Mouse (Mus musculus): Measurements from ENCODE around the gene Hmgxb4. TPM values are rescaled to one million over a fixed set of nuclear protein-coding genes. Genes with fewer than 3 reads are reported as not detected.
"Not testable (repeated sequence)": the region's sequence is repeated elsewhere in the genome, so short reads cannot be mapped to it uniquely, and the experiment has no call there.

The Hmgxb4 gene
- polyA plus RNA-seq (2012; rRNA removed) = 33.6 and 37.0 TPM in 2 replicates

GRCm38 (mm10) chr8:74993081-74993474 lies at the start of gene Hmgxb4:
Gene Hmgxb4 (plus strand): TSS chr8:74993356.
- DNase-seq (ENCODE audit: extremely low spot score in 1 of 2, low spot score in 1 of 2) = no peak

- DNase-seq (ENCODE audit: extremely low spot score in 1 of 2, low spot score in 1 of 2) = no peak
Measured at GRCm38 (mm10) chr8:74949445-74949844, 43.7 kb upstream of the Hmgxb4 start.

- no peak for DNase-seq (ENCODE audit: extremely low spot score in 1 of 2, low spot score in 1 of 2)
Measured at GRCm38 (mm10) chr8:74963983-74964382, 29.2 kb upstream of the Hmgxb4 start.

- not testable (repeated sequence) for DNase-seq (ENCODE audit: extremely low spot score in 1 of 2, low spot score in 1 of 2)
Measured at GRCm38 (mm10) chr8:74970286-74970685, 22.9 kb upstream of the Hmgxb4 start.

- DNase-seq (ENCODE audit: extremely low spot score in 1 of 2, low spot score in 1 of 2) = no peak
Measured at GRCm38 (mm10) chr8:74971636-74972035, 21.5 kb upstream of the Hmgxb4 start.

- no peak for DNase-seq (ENCODE audit: extremely low spot score in 1 of 2, low spot score in 1 of 2)
Measured at GRCm38 (mm10) chr8:74972322-74972883, 20.8 kb upstream of the Hmgxb4 start.

- no peak for DNase-seq (ENCODE audit: extremely low spot score in 1 of 2, low spot score in 1 of 2)
Measured at GRCm38 (mm10) chr8:74973121-74973869, 19.9 kb upstream of the Hmgxb4 start.

- DNase-seq (ENCODE audit: extremely low spot score in 1 of 2, low spot score in 1 of 2) = no peak
Measured at GRCm38 (mm10) chr8:74973904-74974303, 19.3 kb upstream of the Hmgxb4 start.

GRCm38 (mm10) chr8:74977427-74977826 lies 15.7 kb upstream of the Hmgxb4 start:
- DNase-seq (ENCODE audit: extremely low spot score in 1 of 2, low spot score in 1 of 2) = peak in 1 of 2 experiments; percentile 15

- DNase-seq (ENCODE audit: extremely low spot score in 1 of 2, low spot score in 1 of 2) = no peak
Measured at GRCm38 (mm10) chr8:74980060-74980710, 13.0 kb upstream of the Hmgxb4 start.

GRCm38 (mm10) chr8:74980711-74981062 lies 12.5 kb upstream of the Hmgxb4 start:
- DNase-seq (ENCODE audit: extremely low spot score in 1 of 2, low spot score in 1 of 2) = peak in 1 of 2 experiments; percentile 74

- no peak for DNase-seq (ENCODE audit: extremely low spot score in 1 of 2, low spot score in 1 of 2)
Measured at GRCm38 (mm10) chr8:74981809-74982208, 11.3 kb upstream of the Hmgxb4 start.

GRCm38 (mm10) chr8:74987436-74987835 lies 5.7 kb upstream of the Hmgxb4 start:
- DNase-seq (ENCODE audit: extremely low spot score in 1 of 2, low spot score in 1 of 2) = no peak

- DNase-seq (ENCODE audit: extremely low spot score in 1 of 2, low spot score in 1 of 2) = no peak
Measured at GRCm38 (mm10) chr8:74990021-74990420, 3.1 kb upstream of the Hmgxb4 start.

- peak; percentile 61 to 87 for DNase-seq (ENCODE audit: extremely low spot score in 1 of 2, low spot score in 1 of 2)
Measured at GRCm38 (mm10) chr8:74993475-74994451, 607 bp downstream of the Hmgxb4 start.

- no peak for DNase-seq (ENCODE audit: extremely low spot score in 1 of 2, low spot score in 1 of 2)
Measured at GRCm38 (mm10) chr8:74994540-74994939, 1.4 kb downstream of the Hmgxb4 start.

- no peak for DNase-seq (ENCODE audit: extremely low spot score in 1 of 2, low spot score in 1 of 2)
Measured at GRCm38 (mm10) chr8:75000431-75000830, 7.3 kb downstream of the Hmgxb4 start.

- DNase-seq (ENCODE audit: extremely low spot score in 1 of 2, low spot score in 1 of 2) = no peak
Measured at GRCm38 (mm10) chr8:75008826-75009225, 15.7 kb downstream of the Hmgxb4 start.

GRCm38 (mm10) chr8:75013557-75013956 lies 20.4 kb downstream of the Hmgxb4 start:
- no peak for DNase-seq (ENCODE audit: extremely low spot score in 1 of 2, low spot score in 1 of 2)

GRCm38 (mm10) chr8:75013964-75014363 lies 20.8 kb downstream of the Hmgxb4 start:
- no peak for DNase-seq (ENCODE audit: extremely low spot score in 1 of 2, low spot score in 1 of 2)

GRCm38 (mm10) chr8:75015981-75016380 lies 22.8 kb downstream of the Hmgxb4 start:
- DNase-seq (ENCODE audit: extremely low spot score in 1 of 2, low spot score in 1 of 2) = no peak

All from frontal cortex, adult 2 months (tissue).